Mouse (Mus musculus) heart, postnatal 0 days (tissue): ENCODE data around the gene Mettl7a2.

Experiments used
- CTCF ChIP-seq: IDR thresholded peaks from 2 replicates; pipeline ENCODE4 v1.5.1; 2016; ENCODE audit warnings: antibody characterized with exemption, control low read depth, low read depth
- EP300 ChIP-seq: IDR thresholded peaks from 2 replicates; pipeline ENCODE4 v1.6.1; 2016; ENCODE audit warnings: antibody characterized with exemption, low read depth

DNA sequence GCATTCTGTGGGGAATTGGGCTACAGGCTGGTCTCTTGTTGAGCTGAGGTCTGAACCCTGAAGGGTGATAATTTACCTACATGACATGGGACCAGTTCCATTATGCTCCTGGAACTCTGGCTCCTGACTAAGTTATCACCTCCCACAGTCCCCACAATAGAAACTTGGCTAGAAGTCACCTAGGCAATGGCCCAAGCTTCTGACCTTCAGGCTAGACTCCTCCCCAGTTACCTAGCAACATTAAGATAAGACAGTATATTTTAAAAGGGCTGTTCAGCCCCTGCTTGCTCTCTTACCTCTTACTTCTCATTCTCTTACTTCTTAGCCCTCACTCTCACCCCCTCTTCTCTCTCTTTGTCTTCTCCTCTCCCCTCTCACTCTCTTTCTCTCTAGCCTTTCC lies 7.5 kb upstream of the Mettl7a2 start:
- TF ChIP-seq EP300, result no peak
- no peak for TF ChIP-seq CTCF
